Mouse (Mus musculus) small intestine, adult 2 months (tissue): Measurements from ENCODE around the gene Plekhg3. TPM values are rescaled to one million over a fixed set of nuclear protein-coding genes. Genes with fewer than 3 reads are reported as not detected.

Source experiments
- H3K27ac ChIP-seq: fragments of 200-500 bp; 2 replicates; pipeline ENCODE4 v1.5.1; 2012; ENCODE audit warnings: low read depth, low read length, control low read depth, inconsistent platforms; ENCODE audit not compliant: insufficient read depth
- H3K27me3 ChIP-seq: fragments of 200-500 bp; 2 replicates; pipeline ENCODE4 v1.6.1; 2012; ENCODE audit warnings: mild to moderate bottlenecking, moderate library complexity, low read length, inconsistent platforms; ENCODE audit not compliant: control insufficient read depth, insufficient read depth
- H3K36me3 ChIP-seq: fragments of 200-500 bp; 2 replicates; pipeline ENCODE4 v1.6.1; 2012; ENCODE audit warnings: mild to moderate bottlenecking, low read length, control low read depth, inconsistent platforms; ENCODE audit not compliant: control insufficient read depth, insufficient read depth
- H3K4me1 ChIP-seq: fragments of 200-500 bp; 2 replicates; pipeline ENCODE4 v1.6.1; 2012; ENCODE audit warnings: low read length, inconsistent platforms, mixed read lengths; ENCODE audit not compliant: control insufficient read depth, insufficient read depth, insufficient read length
- H3K4me3 ChIP-seq: fragments of 200-500 bp; 2 replicates; pipeline ENCODE4 v1.5.1; 2012; ENCODE audit warnings: low read depth, mild to moderate bottlenecking, control low read depth, inconsistent platforms, low read length, moderate library complexity
- CTCF ChIP-seq: fragments of 200-500 bp; IDR thresholded peaks from 2 replicates; pipeline ENCODE4 v1.5.1; 2012; ENCODE audit warnings: low read depth, mild to moderate bottlenecking, control low read depth, inconsistent platforms, low read length, moderate library complexity, mixed read lengths; ENCODE audit not compliant: insufficient replicate concordance, insufficient read length; ENCODE audit errors: extremely low read depth
- POLR2A ChIP-seq: fragments of 200-500 bp; IDR thresholded peaks from 2 replicates; pipeline ENCODE4 v1.6.1; 2012; ENCODE audit warnings: low read depth, mild to moderate bottlenecking, control low read depth, inconsistent platforms, low read length, moderate library complexity
- WGBS: fragments of 180-500 bp; shearing (Covaris S2); methylation state at CpG from one replicate; pipeline ENCODE4 v1.1.7; 2018; 5-methylcytosine and 5-hydroxymethylcytosine counted together
- polyA plus RNA-seq: library from polyadenylated mRNA; depleted of rRNA; stranded (reverse); fragments of >200 nt; gene quantifications from 2 replicates; pipeline ENCODE4 v1.2.3, GENCODE M21; 2012; rRNA removed

The Plekhg3 gene
- 12.3 and 16.9 TPM in 2 replicates for polyA plus RNA-seq

DNA sequence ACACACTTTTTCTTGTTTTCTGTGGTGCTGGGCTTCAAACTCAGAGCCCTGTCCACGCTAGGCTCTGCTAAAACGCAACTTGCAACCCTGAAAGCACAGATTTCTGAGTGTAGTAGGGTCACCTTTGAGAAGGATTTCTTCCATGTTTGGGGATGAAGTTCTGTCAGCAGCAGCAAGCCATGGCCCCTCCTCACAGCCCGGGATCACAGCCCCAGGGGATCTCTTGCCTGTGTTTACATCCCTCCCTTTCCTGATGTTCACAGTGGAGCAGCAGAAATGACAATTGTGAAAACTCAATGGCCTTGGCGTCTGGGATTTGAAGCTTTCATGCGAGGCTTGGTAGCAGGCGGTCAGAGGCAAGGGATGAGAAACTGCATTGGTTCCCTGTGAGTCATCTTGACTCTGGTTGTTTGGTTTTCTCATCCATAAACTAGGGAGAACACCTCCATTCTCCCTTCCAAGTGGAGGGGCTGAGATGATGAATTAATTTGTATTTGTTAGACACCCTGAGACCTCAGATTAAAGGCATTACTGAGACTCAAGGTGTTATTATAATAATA is at the start of gene Plekhg3:
TSS of gene Plekhg3 (plus strand) at position 312 of the 560 bp plus-strand sequence.
- WGBS = 54% methylated on average over 6 of the region's 6 CpGs
- H3K27ac ChIP-seq = peak within 1 kb of the TSS; percentile 57; the same call in 1 of the 2 replicates
- peaks cover 9% of the 10 kb centered on the region for H3K4me1 ChIP-seq
- no peak for TF ChIP-seq CTCF
- no peak within 1 kb of the TSS for H3K4me3 ChIP-seq
- H3K36me3 ChIP-seq = no peaks in the 10 kb centered on the region
- no peaks in the 10 kb centered on the region for H3K27me3 ChIP-seq

DNA sequence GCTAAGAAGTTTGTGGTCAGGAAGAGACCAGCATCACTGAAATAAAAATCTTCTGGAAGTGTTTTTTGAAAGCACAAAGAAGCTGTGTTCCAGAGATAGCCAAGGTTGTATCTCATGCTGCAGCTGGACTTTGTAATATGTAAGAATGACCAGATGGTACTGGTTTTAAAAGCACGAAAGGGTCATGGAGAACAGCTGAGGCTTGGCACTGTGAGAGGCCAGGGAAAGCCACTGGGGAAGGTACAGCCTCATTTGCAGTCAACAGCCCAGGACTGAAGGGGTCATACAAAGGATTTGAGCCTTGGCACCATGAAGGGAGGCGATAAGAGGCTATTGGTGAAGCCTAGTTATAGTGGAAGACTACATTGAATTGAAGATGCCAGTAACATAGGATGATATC is 48.2 kb upstream of the Plekhg3 start:
- Histone ChIP-seq H3K4me1 (peaks cover 19% of the 10 kb centered on the region), H3K36me3 (no peaks in the 10 kb centered on the region), H3K27ac (no peak overlapping the region), H3K4me3 (no peak overlapping the region), H3K27me3 (no peaks in the 10 kb centered on the region)
- 80% methylated on average over 2 of the region's 2 CpGs for WGBS
- no peak for TF ChIP-seq POLR2A
- no peak for TF ChIP-seq CTCF

DNA sequence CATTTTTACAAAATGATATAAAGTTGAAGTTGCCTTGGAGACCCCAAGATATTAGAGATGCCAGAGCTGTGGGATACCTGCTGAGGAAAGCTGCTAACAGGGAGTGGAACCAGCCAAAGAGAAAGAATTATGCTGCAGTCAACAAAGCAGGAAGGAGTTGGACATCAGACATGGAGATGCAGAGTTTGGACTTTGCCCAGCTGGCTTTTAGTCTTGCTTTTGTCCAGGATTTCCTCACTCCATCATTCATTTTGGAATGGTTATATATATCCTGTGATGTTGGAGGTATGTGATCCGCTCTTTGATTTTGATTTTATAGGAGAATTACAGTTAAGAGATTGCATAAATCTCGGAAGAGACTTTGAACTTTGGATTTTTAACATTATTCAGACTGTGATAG is 47.7 kb upstream of the Plekhg3 start:
- Histone ChIP-seq H3K4me1 (peaks cover 19% of the 10 kb centered on the region), H3K36me3 (no peaks in the 10 kb centered on the region), H3K27me3 (no peaks in the 10 kb centered on the region), H3K4me3 (no peak overlapping the region), H3K27ac (no peak overlapping the region)
- TF ChIP-seq CTCF (no peak), POLR2A (no peak)
- 38% methylated on average over 2 of the region's 2 CpGs for WGBS

DNA sequence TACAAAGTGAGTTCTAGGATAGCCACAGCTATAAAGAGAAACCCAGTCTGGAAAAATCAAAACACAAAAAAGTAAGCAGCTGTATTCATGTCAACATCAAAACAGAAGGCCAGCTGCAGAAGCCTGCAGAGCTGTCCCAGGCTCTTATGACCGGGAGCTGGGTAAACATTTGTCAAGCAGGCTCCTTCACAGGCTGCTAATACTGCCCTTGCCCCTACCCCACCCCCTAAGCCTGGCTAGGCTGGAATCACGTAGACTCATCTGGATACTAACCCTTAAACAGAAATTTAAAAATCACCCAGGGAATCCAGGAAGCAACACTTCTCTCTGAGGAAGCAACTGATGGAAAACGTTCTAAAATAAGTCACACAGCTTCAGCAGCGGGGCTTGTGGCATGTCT is 45.8 kb upstream of the Plekhg3 start:
- no peak for TF ChIP-seq CTCF
- no peak for TF ChIP-seq POLR2A
- 50% methylated on average over 4 of the region's 4 CpGs for WGBS
- Histone ChIP-seq H3K36me3 (no peaks in the 10 kb centered on the region), H3K27me3 (no peaks in the 10 kb centered on the region), H3K4me3 (no peak overlapping the region), H3K27ac (no peak overlapping the region), H3K4me1 (peaks cover 19% of the 10 kb centered on the region)

DNA sequence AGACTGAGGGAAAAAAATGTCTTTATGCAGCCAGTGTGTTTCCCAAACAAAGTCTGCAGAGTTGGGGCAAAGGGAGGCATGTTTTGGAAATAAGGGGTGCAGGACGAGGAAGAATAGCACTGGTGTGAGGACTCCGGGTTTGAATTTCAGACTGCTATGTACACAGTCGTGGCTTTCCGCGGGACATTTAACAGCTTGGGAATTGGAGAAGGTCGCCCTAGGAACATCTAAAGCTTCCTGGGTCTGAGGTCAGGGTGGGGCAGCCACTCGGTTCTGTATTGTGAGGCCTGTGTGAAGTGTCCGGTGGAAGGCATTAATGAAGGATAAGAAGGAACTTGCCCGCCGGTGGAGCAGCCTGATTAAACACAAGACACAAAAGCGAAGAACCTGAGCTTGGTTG is 45.3 kb upstream of the Plekhg3 start:
- H3K27me3 ChIP-seq = no peaks in the 10 kb centered on the region
- no peak overlapping the region for H3K27ac ChIP-seq
- H3K4me1 ChIP-seq = peaks cover 19% of the 10 kb centered on the region
- 58% methylated on average over 11 of the region's 11 CpGs for WGBS
- H3K4me3 ChIP-seq = no peak overlapping the region
- TF ChIP-seq CTCF = no peak
- TF ChIP-seq POLR2A = no peak
- H3K36me3 ChIP-seq = no peaks in the 10 kb centered on the region

DNA sequence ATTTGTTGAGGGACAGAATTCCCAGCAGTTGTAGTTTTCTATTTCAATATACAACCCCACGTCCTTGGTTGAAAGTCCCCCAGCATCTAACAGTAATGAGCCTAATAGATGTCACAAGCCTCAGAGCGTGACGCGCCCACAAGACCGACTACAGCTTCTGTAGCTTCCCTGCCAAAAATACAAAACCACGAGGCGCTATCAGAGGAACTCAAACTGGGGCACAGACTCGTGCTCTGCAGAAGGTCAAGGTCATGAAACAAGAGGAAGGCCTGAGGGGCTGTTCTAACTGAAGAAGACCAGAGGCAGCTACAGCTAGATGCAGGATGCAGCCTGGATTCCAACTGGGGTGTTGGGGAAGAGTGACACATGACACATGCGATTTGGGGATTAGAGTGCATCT is 43.7 kb upstream of the Plekhg3 start:
- H3K27ac ChIP-seq = no peak overlapping the region
- H3K4me3 ChIP-seq = no peak overlapping the region
- no peaks in the 10 kb centered on the region for H3K27me3 ChIP-seq
- peaks cover 19% of the 10 kb centered on the region for H3K4me1 ChIP-seq
- WGBS = 63% methylated on average over 9 of the region's 9 CpGs
- TF ChIP-seq CTCF = no peak
- TF ChIP-seq POLR2A = no peak
- H3K36me3 ChIP-seq = no peaks in the 10 kb centered on the region

DNA sequence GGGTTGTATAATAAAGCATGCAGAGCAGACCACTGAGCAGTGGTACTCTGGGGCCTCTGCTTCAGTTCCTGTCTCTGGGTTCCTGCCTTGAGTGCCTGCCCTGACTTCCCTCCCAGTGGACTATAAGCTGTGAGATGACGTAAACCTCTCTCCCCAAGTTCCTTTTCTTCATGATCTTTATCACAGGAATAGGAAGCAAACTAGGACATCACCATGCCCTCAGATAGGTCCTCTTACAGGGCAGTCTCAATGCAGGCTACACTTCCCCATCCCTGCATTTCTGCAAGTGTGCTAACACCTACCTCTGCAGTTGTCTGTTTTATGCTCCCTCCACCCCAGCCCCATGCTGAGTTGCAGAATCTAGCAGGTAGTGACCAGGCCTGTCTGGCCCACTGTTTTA is 39.9 kb upstream of the Plekhg3 start:
- TF ChIP-seq CTCF = no peak
- TF ChIP-seq POLR2A = no peak
- Histone ChIP-seq H3K27ac (no peak overlapping the region), H3K4me1 (no peaks in the 10 kb centered on the region), H3K36me3 (no peaks in the 10 kb centered on the region), H3K27me3 (no peaks in the 10 kb centered on the region), H3K4me3 (no peak overlapping the region)
- WGBS = 89% methylated on average over 1 of the region's 1 CpGs
